Comparison of ENCODE assay signal across 21 mouse cellular contexts in the genomic region with DNA sequence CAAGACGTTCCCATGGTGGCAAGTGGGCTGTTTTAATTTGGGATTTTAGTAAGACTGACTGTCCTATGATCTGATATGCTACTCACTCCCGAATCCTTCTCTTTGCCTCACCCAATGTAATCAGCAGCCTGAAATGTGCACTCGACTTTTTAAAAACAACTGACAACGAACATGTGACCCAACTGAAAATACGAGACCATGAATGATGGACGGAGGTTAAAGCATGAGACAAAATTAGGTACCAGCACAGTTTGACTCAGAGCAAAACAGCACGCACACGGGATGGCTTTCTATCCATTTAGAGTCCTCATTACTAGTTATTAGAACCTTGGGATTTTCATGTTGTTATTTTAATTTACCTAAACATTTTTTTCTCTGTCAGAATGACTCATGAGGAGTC.
DNase-seq lines count a peak whose midpoint lies in the region; ATAC-seq and TF ChIP-seq lines count a peak whose summit lies in the region.
"Had no signal": no experiment of that assay in that cellular context is flagged by ENCODE, and none has a peak within 500 bp of the region (broad histone marks: within the 10 kb centered on the region; RNA-seq: fewer than 3 reads in every experiment).

No protein-coding gene starts in this region.

- intact Hi-C loops in heart, postnatal 14 days (cut with DNase I) = no loop called here

- ATAC-seq in heart, embryonic 13.5 days (ENCODE audit: extremely low read depth, insufficient number of reproducible peaks, low FRiP score, low TSS enrichment) = no peak
- ATAC-seq in neural tube, embryonic 14.5 days (ENCODE audit: low read depth) = no peak
- no peak for ATAC-seq in inflammation-experienced regulatory T-cells, adult 6 months
- ATAC-seq: intestine, embryonic 15.5 days had no signal

- TF ChIP-seq POLR2A in thymus, adult 2 months (IDR thresholded peaks at IDR 0.05; ENCODE audit: control insufficient read depth, extremely low read depth, insufficient read depth, low read length, poor library complexity) = no peak

- 40% methylated on average over 8 of the region's 8 CpGs for WGBS in heart, embryonic 13.5 days
- WGBS in neural tube, embryonic 14.5 days = 51% methylated on average over 8 of the region's 8 CpGs
- 81% methylated on average over 8 of the region's 8 CpGs for WGBS in thymus, adult 2 months

- peak; percentile 10 for DNase-seq in gastrocnemius, adult 18-20 months (ENCODE audit: low spot score)
- DNase-seq in gastrocnemius, postnatal 4 days (ENCODE audit: low spot score in 2 of 2) = no peak
- DNase-seq in heart, postnatal 14 days = no peak
- DNase-seq in neural tube, embryonic 10.5 days (ENCODE audit: extremely low spot score, low spot score) = no peak
- no peak for DNase-seq in thymus, adult 2 months
- DNase-seq: cerebellum, adult 2 months; cerebellum, postnatal 36 days; gastrocnemius, postnatal 36 days; kidney, postnatal 4 days; liver, embryonic 13.5 days; lung, embryonic 14.5 days; lung, postnatal 36 days; right cerebral cortex, postnatal 14 days; thymus, postnatal 4 days had no signal

- no peak for TF ChIP-seq CTCF in thymus, adult 2 months (IDR thresholded peaks at IDR 0.05; ENCODE audit: borderline replicate concordance, control insufficient read depth, extremely low read depth, insufficient read depth, low read length, poor library complexity)

- peak overlapping the region; percentile 70; the same call in 1 of the 2 replicates for H3K4me2 ChIP-seq in heart, embryonic 13.5 days
- no peak overlapping the region for H3K4me2 ChIP-seq in neural tube, embryonic 14.5 days (ENCODE audit: low read depth, low read length)
- H3K4me2 ChIP-seq: forebrain, embryonic 12.5 days; hindbrain, embryonic 12.5 days; limb, embryonic 13.5 days; liver, embryonic 13.5 days had no signal

- H3K27ac ChIP-seq in heart, embryonic 13.5 days (replicated peaks) = peak overlapping the region; percentile 68
- peak overlapping the region; percentile 35; the same call in 1 of the 2 replicates for H3K27ac ChIP-seq in neural tube, embryonic 14.5 days (ENCODE audit: low read depth, low read length)
- no peak overlapping the region for H3K27ac ChIP-seq in thymus, adult 2 months (ENCODE audit: control insufficient read depth, insufficient read depth, low read length)
- H3K27ac ChIP-seq: forebrain, embryonic 12.5 days; hindbrain, embryonic 12.5 days; intestine, embryonic 15.5 days; limb, embryonic 13.5 days; liver, embryonic 13.5 days had no signal

- H3K4me3 ChIP-seq in heart, embryonic 13.5 days = no peak overlapping the region
- H3K4me3 ChIP-seq in neural tube, embryonic 14.5 days (ENCODE audit: low read depth, low read length) = no peak overlapping the region
- no peak overlapping the region for H3K4me3 ChIP-seq in thymus, adult 2 months (ENCODE audit: control insufficient read depth, insufficient read depth, low read length)
- H3K4me3 ChIP-seq: forebrain, embryonic 12.5 days; hindbrain, embryonic 12.5 days; intestine, embryonic 15.5 days; limb, embryonic 13.5 days; liver, embryonic 13.5 days had no signal

- peak overlapping the region; percentile 14; the same call in 1 of the 2 replicates for H3K9ac ChIP-seq in heart, embryonic 13.5 days
- H3K9ac ChIP-seq in neural tube, embryonic 14.5 days (replicated peaks; ENCODE audit: low read depth, low read length) = no peak overlapping the region
- H3K9ac ChIP-seq: forebrain, embryonic 12.5 days; hindbrain, embryonic 12.5 days; intestine, embryonic 15.5 days; limb, embryonic 13.5 days; liver, embryonic 13.5 days; lung, embryonic 14.5 days had no signal

- peaks cover 66% of the 10 kb centered on the region for H3K4me1 ChIP-seq in heart, embryonic 13.5 days
- H3K4me1 ChIP-seq in neural tube, embryonic 14.5 days (ENCODE audit: control insufficient read depth, insufficient read depth, low read length) = peaks cover 51% of the 10 kb centered on the region
- peaks cover 2% of the 10 kb centered on the region; the same call in 1 of the 2 replicates for H3K4me1 ChIP-seq in thymus, adult 2 months (replicated peaks; ENCODE audit: control insufficient read depth, insufficient read depth, low read length)
- H3K4me1 ChIP-seq: liver, embryonic 13.5 days had no signal

- H3K9me3 ChIP-seq in heart, embryonic 13.5 days = no peaks in the 10 kb centered on the region
- no peaks in the 10 kb centered on the region for H3K9me3 ChIP-seq in neural tube, embryonic 14.5 days (ENCODE audit: control insufficient read depth, low read length)
- H3K9me3 ChIP-seq: forebrain, embryonic 12.5 days; hindbrain, embryonic 12.5 days; intestine, embryonic 15.5 days; limb, embryonic 13.5 days; liver, embryonic 13.5 days had no signal

- H3K36me3 ChIP-seq in heart, embryonic 13.5 days = no peaks in the 10 kb centered on the region
- no peaks in the 10 kb centered on the region for H3K36me3 ChIP-seq in neural tube, embryonic 14.5 days (ENCODE audit: control insufficient read depth, insufficient read depth, low read length)
- no peaks in the 10 kb centered on the region for H3K36me3 ChIP-seq in thymus, adult 2 months (ENCODE audit: control insufficient read depth, insufficient read depth, low read length)
- H3K36me3 ChIP-seq: forebrain, embryonic 12.5 days; hindbrain, embryonic 12.5 days; intestine, embryonic 15.5 days; limb, embryonic 13.5 days; liver, embryonic 13.5 days had no signal

- 0 out of 2 replicates have a peak, but pooled peaks cover 4% of the 10 kb centered on the region for H3K27me3 ChIP-seq in heart, embryonic 13.5 days (replicated peaks)
- H3K27me3 ChIP-seq in neural tube, embryonic 14.5 days (ENCODE audit: control insufficient read depth, insufficient read depth, low read length) = no peaks in the 10 kb centered on the region
- H3K27me3 ChIP-seq in thymus, adult 2 months (ENCODE audit: control insufficient read depth, insufficient read depth, low read length) = peaks cover 4% of the 10 kb centered on the region; the same call in 1 of the 2 replicates
- H3K27me3 ChIP-seq: intestine, embryonic 15.5 days had no signal
